Mouse (Mus musculus) skeletal muscle tissue, postnatal 0 days (tissue): ENCODE results near the gene Klf4. TPM values are rescaled to one million over a fixed set of nuclear protein-coding genes. Genes with fewer than 3 reads are reported as not detected.

Source experiments
- polyA plus RNA-seq: library from polyadenylated mRNA; unstranded; fragments of >200 nt; fragmentation: Nextera tagmentation; extraction: Ambion mirVana; gene quantifications from 2 replicates; pipeline ENCODE4 v1.2.1, GENCODE M21; 2015

Gene Klf4
- 7.8 and 13.0 TPM in 2 replicates for polyA plus RNA-seq

DNA sequence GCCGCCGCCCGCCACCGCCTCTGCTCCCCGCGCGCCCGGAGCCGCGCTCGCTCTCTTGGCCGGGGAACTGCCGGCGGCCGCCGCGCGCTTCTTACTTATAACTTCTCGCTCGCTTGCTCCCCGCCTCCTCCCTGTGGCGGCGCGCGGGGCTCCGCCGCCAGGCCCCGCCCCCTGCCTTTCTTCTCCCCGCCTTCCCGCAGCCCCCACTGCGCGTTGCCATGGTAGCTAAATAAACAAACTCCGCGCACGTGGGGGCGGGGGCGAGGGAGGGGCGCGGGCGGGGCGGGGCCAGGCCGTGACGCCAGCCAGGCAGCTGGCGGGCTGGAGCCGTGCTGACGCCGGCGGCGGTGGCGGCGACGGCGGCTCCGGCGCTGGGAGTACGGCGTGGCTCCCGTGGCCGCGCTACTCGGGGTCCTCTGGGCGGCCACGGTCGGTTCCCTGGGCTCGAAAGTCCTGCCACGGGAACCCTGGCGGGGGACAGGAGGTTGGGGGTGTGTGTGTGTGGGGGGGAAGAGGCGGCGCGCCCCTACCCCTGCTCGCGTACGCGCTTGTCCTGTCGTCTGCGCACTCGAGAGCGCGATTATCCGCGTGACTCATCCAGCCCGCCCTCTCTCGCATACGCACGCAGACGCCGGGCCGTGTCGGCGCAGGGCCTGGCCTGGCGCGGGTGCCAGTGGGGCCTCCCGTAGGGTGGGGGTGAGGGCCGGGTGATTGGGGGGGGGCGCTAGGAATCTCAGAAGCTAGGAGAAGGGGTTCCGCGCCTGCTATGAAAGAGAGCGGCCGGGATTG lies at the start of gene Klf4:
TSS of gene Klf4 (minus strand) at position 60 of the 789 bp plus-strand sequence.

Other genes with a start within 250 kb of the Klf4 start
- 62.9 and 71.2 TPM in 2 replicates for gene Rad23b, start 182.4 kb downstream of the Klf4 start, polyA plus RNA-seq